Mouse (Mus musculus) ES-Bruce4 (cell line): ENCODE results near the gene Hoxd8.

Experiments
- CTCF ChIP-seq: IDR thresholded peaks from one replicate; pipeline ENCODE4 v1.8.1; 2011; ENCODE audit warnings: low read depth, low read length
- POLR2A ChIP-seq: IDR thresholded peaks from one replicate; pipeline ENCODE4 v1.8.1; 2011; ENCODE audit warnings: low read length; ENCODE audit not compliant: insufficient read depth

DNA sequence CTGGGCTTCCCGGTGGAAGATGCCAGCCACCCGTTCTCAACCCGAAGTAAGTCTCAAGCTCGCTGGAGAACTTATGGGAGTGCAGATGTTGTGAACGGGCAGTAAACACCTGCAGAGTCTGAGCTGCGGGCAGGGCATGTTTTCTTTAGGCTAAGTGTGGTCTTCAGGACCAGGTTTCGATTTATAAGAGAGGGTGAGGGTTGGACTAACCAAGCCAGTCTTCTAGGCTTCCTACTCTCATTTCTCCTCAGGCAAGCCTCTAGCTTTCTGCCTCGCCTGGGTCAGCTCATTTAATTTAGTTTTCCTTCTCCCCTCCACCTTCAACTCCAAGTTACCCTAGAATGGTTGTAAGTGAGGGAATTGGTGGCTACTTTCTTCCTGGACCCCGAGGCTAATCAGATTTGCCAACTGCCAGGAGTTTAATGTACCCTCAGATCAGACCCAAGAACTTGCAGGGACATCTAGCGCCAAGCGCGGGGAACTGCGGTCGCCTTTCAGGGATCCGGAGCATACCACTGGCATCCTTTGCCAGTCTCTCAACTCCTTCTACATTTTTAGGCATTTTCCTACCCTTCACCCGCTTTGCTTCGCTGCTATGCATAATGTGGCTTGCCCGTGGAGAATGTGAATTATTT lies 41.0 kb upstream of the Hoxd8 start:
- TF ChIP-seq CTCF (peak; percentile 74), POLR2A (no peak)
